Mouse (Mus musculus) urinary bladder, adult 2 months (tissue): ENCODE measurements around the gene Parp1. TPM values are rescaled to one million over a fixed set of nuclear protein-coding genes. Genes with fewer than 3 reads are reported as not detected.
"Not testable (repeated sequence)": the region's sequence is repeated elsewhere in the genome, so short reads cannot be mapped to it uniquely, and the experiment has no call there.

Experiments used
- DNase-seq: peaks from one replicate; pipeline ENCODE4 v3.0.0; 2022; ENCODE audit warnings: low spot score
- polyA plus RNA-seq: library from polyadenylated mRNA; depleted of rRNA; stranded (reverse); fragments of >200 nt; gene quantifications from 2 replicates; pipeline ENCODE4 v1.2.3, GENCODE M21; 2012

Parp1 gene
- polyA plus RNA-seq, 1 experiment: 45.7 TPM

DNA sequence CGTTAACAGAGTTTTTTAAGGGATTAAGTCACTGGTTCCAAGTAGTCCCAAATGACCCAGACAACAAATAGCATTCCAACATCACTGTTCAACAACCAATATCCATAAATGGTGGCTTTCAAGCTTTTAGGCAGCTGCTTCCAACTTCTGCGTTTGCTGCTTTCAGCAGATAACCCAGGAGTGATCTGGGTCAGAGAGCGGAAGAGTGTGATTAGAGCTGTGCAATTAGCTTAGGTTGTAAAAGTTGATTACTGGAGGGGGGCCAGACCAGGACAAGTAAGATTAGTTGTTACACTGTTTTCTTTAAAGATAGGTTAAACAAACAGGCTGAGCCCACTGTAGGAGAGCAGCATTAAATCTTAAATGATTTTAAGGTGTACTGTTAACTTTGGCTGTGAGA is 7.5 kb upstream of the Parp1 start:
- DNase-seq: no peak

DNA sequence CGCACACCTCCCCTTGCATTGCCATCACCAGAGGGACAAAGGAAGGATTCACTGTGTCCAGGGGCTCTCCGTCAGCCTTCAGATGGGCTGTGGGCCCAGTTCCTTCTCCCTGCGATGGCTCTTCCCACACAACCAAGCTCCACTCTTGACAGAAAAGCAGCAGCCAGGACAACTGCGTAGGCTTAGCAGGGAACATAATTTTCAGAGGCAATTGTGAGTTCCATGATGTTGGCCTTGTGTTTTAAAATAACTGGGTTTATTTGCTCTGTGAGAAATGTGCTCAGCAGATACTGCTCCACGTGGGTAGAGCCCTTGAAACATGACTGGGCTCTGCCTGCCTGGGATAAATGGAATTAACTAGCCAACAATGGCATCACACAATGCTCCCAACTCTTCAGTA is 3.8 kb upstream of the Parp1 start:
- no peak for DNase-seq

DNA sequence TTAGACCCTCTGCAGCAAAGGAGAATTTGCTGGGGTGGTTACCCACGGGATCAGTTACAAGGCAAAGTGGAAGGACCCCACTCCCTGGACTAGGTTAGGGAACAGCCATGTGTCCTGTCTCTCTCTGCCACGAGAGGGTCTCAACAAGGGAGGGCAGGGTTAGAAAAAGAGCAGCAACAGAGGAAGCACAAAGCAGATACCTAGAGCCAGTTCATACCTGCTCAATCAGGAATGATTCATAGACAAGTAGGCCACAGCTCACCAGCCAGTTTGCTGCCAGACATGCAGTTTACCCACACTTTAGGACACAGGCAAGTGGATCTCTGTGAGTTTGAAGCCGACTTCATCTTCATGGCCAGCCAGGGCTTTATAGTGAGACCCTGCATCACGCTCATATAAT is 963 bp upstream of the Parp1 start:
- DNase-seq: no peak

DNA sequence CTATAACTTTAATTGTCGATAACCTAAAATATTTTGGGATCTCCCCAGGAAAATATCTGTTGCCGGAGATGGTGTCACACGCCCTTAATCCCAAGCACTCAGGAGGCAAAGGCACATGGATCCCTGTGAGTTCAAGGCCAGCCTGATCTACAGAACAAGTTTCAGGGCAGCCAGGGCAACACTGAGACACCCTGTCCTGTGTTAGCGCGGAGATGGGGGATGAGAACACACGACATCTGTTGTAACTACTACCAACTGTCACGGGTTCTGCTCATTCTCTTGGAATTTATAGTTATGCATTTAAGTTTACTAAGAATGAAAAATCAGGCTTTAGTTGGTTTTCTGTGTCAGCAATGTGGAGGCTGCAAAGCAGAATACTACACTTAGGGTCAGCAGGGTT is 476 bp upstream of the Parp1 start:
- DNase-seq: no peak

DNA sequence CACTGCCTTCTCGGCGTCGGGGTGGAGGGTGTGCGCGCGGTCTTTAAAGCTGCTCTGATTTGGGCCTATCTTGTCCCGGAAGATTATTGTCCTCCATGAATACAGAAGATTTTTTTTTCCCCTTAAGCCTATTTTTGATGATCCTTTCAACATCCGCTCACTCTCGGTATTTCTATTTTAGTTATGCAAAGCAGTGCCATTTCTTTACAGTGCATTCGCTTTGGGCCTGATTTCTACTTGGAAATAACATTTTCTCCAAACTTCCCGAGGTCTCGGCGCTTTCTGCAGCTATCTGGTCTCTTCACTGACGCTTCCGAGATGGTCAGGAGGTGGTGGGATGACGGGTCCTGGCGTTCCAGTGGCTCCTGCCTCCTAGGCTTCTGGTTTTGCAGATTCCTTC is 729 bp downstream of the Parp1 start:
- DNase-seq: no peak

DNA sequence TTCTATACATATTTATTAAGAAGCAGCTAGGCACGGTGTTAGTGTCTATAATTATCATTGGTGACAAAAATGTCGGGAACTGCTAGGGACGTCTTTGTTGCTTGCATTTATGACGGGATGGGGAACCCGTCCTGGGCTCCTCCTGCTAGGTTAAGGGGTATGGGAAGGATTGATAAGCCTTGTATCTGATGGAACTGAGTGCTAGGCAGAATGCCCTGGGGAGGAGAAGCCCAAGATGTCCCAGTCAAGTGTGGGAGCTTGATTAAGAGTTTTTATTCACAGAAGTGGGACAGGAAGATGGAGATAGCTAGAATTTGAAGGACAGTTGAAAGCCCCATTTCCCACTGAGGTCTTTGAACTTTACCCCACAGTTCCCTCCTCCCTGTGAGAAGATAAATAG is 1.5 kb downstream of the Parp1 start:
- no peak for DNase-seq

DNA sequence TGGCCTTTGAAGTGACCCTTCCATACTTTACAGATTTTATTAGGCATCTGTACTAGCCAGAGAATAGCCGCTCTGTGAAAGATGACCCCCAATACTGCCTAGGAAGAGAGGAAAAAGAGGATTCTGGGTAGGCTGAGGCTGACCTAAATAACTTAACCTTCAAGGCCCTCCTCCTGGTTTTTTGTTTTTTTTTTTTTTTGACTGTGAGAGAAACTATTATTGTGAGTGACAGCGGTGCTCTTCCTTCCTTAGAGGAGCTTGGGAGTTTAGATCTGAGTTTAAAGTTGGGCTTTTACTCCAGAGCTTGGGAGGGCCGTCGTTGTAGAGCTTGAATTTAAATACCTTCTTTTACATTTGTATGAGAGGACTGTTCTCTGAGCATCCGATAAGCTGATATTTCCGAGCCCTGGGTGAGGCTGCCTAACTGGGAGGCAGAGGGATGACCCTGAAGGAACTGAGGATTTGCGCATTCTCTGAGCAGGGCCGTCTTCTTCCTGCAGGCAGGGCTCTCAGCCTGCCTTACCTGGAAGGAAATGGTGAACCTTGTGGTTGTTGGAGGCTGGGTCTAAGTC is 2.4 kb downstream of the Parp1 start:
- no peak for DNase-seq

DNA sequence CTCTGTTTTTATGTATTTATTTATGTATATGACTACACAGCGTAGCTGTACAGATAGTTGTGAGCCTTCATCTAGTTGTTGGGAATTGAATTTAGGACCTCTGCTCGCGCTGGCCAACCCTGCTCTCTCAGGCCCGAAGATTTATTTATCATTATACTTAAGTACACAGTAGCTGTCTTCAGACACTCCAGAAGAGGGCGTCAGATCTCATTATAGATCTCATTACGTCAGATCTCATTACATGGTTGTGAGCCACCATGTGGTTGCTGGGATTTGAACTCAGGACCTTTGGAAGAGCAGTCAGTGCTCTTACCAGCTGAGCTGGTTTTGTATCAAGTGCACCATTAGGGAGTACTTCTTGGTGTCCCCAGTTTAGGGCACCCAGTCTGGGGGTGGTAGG is 3.0 kb downstream of the Parp1 start:
- not testable (repeated sequence) for DNase-seq

DNA sequence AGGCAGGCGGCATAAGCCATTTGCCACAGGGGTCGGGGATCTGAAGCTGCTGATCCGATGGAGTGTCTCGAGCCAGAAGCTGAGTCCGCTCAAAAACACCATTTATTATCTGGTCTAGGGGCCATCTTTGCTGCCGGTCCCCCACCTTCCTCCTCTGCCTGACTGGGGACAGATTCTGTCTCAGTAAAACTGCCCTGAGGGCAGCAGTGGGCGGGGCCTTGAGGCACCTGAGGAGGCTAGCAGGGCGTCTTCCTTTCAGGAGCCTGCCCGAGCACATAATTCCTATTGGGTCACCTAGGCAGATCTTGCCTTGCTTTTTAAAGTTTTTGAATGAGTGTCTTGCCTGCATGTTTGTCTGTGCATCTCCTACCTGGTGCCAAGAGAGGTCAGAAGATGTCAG is 3.4 kb downstream of the Parp1 start:
- no peak for DNase-seq

DNA sequence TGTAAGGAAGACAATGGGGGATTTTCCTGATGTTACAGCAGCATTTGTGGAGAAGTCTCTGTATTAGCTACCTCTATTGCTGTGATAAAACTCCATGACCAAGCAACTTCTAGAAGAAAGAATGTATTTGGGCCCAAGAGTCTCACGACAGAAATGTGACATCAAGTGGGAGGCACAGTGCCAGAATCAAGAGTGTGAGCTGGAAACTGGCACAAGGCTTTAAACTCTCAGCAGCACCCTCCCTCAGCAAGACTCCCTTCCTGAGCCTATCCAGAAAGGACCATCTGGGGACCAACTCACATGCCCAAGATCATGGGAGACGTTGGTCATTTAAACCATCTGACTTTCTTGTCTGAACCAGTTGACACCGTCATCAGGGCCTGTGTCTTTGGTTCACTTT is 7.8 kb downstream of the Parp1 start:
- no peak for DNase-seq

DNA sequence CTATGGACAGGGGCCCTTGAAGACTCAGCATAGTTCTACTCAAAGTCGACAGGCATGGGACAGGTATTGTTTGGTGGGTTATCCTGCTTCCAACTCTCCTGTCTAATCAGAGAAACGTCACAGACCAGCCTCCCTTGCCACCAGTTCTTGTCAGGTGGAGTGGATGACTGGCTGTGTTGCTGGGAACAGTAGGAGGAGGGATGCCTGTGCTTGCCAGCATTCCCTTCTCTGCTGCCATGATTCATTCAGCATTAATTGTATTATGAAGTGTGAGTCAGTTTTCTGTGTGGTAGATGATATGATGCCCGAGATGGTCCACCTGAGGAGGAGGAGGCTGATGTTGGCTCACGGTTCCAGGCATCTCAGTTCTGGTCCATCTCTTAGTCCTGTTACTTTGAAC is 9.1 kb downstream of the Parp1 start:
- DNase-seq: no peak

DNA sequence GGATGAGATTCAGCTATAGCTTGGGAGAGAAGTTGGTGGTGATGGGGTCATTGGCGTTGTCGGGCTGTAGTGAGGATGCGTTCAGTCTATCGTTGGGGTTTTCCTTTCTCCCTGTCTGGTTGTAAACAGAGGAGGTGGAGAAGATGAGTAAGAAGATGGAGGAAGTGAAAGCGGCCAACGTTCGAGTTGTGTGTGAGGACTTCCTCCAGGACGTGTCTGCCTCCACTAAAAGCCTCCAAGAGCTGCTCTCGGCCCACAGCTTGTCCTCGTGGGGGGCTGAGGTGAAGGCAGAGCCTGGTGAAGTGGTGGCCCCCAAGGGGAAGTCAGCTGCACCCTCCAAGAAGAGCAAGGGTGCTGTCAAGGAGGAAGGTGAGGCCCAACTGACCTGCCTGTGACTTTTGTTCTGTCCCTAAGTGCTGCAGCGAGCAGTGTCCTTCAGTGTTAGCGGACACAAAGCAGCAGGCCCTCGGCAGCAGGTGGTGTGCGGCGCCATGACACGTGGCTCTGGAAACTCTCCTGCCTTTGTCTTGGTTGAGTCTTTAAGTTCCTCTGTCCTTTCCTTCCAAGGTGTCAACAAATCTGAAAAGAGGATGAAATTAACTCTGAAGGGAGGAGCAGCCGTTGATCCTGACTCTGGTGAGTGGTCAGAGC is 19.2 kb downstream of the Parp1 start:
- no peak for DNase-seq

DNA sequence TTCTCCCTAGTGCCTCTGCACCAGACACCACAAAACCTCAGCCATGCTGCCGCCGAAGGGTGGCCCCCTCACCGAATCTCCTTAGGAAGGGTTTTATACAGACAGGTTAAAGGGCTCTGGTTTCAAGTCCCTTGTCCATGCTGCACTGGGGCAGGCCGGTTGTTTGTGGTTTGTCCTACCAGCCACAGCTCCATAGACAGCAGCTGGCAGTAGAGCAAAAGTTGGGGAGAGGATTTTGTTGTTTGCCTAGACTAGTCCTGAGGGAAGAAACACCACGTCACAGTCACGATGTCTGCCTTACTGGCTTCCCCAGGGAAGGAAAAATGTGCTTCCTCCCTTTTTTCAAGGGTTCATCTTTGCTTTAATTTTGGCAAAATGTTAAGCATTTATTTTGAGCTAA is 31.9 kb downstream of the Parp1 start:
- no peak for DNase-seq

DNA sequence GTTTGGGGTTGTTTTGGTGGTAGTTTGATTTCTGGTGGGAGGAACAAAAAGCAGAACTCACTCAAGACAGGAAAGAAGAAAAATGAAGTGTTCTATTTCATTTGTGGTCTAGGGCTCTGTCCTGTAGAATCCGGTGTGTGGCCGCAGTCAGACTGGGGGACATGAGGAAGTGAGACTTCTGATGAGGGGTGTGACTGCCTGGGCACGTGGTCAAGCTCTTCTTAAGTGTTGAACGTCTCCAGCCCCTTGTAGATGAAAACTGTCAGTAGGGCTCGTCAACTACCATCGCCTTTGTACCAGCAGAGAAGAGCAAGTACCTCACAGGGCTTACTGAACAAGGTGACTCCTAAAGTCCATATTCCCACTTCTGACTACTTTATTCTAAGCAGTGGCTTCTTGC is 33.1 kb downstream of the Parp1 start:
- DNase-seq: no peak

DNA sequence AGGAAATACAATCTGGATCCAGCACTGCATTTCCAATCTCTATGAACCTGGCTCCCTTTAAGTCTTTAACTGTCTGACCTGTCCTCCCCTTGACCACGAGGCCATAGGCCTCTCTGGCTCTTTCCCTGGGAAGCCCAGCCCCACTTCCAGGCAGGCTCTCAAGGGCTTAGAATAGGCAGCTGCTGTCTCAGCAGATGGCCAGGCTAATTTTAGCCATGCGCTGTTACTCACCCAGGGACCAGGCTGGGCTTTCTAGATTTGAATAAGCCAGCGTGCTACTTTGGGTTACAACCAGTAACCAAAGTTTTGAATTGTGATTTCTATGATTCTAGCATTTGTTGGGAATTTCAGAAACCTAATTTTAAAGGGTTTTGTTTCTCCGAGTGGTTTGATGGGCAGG is 35.9 kb downstream of the Parp1 start:
- DNase-seq: no peak

DNA sequence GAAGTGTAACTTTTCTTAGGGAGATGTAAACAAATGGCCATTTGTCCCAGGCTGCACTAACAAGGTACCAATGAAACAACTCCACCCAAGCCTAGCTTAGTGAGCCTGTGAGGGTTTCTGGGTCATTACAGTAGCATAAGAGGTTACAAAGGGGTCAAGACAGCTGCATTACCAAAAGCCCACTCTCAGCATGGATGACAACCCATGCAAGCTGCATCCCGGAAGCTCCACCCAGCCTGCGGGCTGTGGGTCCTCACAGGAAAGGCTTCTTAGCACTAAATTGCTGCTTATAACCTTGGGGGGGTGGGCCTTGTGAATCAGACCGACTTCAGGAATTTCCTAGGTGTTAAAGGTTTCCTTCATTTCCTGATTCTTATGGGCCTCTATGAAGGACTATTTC is 37.4 kb downstream of the Parp1 start:
- DNase-seq: no peak

DNA sequence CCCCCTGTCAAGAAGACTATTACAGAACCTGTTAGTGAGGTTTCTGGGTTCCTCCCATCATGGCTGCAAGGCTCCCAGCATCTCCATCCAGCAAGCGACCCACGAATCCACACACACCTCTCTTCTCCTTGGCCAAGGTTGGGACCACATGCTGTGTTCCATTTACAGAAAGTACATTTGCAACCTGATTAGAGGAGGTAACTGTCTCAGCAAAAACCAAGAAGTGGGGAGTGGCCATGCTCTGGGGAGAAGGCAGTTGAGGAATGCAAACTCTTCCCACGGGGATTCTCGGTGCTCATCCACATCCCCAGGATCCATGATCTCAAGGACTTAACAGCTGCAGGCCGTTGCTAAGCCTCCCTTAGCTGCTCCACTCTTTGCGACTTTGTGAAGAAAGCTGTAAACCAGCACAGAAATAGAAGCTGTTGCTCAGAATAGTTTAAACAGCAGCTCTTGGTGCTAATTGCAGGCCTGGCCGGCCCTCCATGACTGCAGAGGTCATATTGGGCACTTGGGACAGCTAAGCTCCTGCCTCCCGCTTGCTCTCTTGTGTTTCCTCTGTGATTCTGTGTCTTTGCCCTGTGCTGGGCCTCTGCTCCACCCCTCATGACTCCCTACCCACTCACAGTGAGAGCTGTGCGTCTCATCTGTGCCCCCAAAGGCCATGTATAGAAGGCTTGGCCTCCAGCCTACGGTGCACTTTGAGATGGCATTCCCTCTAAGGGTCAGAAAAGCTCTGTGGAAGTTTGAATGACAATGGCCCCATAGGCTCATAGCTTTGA is 38.3 kb downstream of the Parp1 start:
- no peak for DNase-seq

DNA sequence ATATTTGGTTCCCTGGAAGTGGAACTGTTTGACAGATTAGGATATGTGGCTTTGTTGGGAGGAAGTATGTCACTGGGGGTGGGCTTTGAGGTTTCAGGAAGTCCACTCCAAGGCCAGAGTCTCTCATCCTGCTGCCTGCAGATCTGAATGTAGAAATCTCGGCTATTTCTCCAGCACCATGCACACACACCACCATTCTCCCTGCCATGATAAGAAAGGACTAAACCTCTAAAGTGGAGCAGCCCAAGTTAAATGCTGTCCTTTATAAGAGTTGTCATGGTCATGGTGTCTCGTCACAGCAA is 38.8 kb downstream of the Parp1 start:
- DNase-seq: no peak

DNA sequence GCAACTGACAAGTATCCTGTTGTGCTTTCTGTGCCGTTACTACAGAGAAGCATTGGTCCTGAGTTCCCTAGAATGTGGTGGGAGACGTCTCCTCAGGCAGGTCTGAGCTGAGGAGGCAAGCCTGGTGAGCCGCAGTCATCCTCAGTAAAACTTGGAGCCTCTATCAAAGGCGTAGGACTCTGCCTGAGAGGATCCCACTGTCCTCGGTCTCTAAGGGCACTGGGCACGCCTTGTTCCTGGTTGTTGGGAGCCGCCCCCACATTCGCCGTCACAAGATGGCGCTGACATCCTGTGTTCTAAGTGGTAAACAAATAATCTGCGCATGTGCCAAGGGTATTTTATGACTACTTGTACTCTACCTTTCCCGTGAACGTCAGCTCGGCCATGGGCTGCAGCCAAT is 43.1 kb downstream of the Parp1 start:
- not testable (repeated sequence) for DNase-seq

DNA sequence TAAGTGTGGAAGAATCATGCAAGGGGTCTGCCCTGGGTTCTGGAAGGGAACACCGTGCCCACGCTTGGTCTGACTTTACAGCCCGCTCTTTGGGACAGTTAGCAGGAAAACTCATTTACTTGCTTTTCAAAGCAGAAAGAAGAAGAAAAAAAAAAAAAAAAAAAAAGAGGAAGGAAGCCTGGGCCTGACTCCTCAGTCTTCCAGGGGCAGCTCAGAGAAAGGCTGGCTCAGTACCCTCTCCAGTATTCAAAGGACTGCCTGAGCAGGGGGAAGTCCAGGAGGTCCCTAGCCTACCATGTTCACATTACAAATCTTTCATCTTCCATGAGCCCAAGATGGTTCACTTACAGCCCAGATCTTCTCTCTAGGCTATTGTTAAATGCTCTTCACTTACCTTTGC is 48.0 kb downstream of the Parp1 start:
- no peak for DNase-seq

DNA sequence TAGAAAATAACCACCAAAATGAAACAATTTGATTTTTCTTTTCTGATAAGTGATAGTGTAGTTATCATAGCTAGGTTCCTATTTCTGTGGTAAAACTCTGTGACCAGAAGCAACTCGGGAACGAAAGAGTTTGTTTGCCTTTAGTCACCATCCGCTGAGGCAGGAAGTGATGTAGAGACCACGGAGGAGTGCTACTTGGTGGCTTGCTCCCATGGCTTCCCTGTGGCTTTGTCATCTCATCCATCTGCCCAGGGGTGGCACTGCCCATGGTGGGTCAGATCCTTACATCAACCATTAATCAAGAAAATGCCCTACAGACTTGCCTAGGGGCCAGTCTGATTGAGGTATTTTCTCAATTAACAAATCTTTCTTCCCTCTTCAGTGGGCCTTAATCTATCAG is 53.7 kb downstream of the Parp1 start:
- no peak for DNase-seq

DNA sequence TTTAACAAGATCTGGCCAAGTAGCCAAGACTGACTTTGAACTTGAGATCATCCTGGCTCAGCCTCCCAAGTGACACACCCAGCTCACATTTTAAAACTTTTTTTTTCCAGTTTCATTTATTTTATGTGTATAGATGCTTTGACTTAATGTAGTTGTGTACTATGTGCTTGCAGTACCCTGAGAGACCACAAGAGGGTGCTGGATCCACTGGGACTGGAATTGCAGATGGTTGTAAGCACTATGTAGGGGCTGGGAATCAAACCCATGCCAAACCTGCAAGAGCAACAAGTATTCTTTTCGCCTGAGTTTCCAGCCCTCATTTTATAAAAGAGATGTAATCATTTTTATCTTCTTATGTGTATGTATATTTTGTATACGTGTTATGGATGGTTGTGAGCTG is 55.2 kb downstream of the Parp1 start:
- DNase-seq: no peak

DNA sequence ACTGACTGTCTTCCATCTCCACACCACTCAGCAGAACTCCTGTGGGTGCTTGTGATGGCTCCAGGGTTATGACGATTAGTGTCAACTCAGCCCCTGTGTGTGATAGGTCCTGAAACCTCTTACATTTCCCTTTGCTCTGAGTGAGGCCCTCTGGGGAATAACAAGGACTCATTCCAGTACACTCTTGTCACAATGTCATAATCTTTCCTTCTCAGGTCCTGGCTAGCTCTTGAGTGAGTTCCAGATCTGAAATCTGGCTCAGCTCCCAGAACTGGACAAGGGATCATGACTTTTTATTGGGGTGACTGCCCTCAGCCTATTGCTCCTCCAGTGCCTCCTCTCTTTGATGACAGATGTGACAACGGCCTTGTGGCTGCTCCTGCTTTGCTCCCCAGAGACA is 57.4 kb downstream of the Parp1 start:
- DNase-seq: no peak

DNA sequence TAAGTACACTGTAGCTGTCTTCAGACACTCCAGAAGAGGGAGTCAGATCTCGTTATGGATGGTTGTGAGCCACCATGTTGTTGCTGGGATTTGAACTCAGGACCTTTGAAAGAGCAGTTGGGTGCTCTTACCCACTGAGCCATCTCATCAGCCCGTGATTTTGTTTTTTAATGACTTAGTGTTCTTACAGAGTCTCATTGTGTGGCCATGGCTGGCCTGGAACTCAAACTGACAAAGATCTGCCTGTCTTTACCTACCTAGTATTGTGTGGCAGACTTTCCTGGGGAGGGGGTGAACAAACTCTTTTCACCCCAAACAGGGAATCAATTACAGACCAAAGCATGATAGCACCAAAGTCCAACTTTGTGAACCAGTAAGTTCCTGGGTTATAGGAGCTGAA is 69.1 kb downstream of the Parp1 start:
- DNase-seq: not testable (repeated sequence)
